Mouse (Mus musculus): Measurements from ENCODE around the gene Pou2f1.

DNA sequence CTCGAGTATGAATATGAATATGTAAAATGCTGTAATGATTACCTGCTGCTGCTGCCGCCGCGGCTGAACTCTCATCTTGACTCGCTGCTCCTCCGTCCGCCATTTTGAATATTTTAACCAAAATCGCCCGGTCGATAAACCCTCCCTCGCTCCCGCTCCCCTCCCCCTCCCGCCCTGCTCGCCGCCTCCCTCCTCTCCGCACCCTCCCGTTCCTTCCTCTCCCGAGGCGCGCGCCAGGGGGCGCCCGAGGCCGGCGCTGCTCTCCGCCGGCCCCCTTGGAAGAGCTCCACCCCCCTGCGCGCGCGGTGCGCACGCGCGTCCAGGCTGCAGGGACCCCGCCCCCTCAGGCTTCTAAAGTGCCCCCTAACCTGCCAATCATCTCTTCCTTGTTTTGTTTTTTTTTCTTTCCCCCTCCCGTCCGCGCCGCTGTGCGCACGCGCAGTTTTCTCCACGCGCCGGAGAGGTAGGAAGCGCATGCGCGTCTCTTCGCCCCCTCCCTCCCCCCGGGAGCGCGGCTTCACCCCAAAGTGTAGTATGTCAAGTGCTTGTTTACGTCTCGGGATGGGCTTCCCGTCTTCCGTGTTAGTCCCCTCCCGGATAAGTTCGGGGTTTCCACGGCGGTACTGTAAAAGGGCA is at the start of gene Pou2f1:
- TF ChIP-seq ZKSCAN1 (IDR thresholded peaks at IDR 0.05; ENCODE audit: low read depth, low read length): no peak
- TF ChIP-seq EP300 (IDR thresholded peaks at IDR 0.05; ENCODE audit: low read depth in 1 of 2, low read length in 2 of 2): peak in 1 of 2 experiments; percentile 48; a peak in 1 of 4 replicates
- TF ChIP-seq CTCF (IDR thresholded peaks at IDR 0.05 in 2 of 3, conservative IDR thresholded peaks at IDR 0.05 in 1 of 3; ENCODE audit: control insufficient read depth in 1 of 3, insufficient read depth in 1 of 3, low read depth in 2 of 3, low read length in 3 of 3, poor library complexity in 1 of 3, severe bottlenecking in 1 of 3): peak in 2 of 3 experiments; percentile 77 to 89; a peak in 5 of 6 replicates
- TF ChIP-seq NRF1 (IDR thresholded peaks at IDR 0.05; ENCODE audit: insufficient read depth, low read depth, low read length, poor library complexity, severe bottlenecking): no peak; the same call in 1 of the 2 replicates
- peak; percentile 43 to 66; a peak in 1 of 4 replicates for TF ChIP-seq POLR2A (IDR thresholded peaks at IDR 0.05; ENCODE audit: control insufficient read depth in 1 of 2, insufficient read depth in 1 of 2, low read depth in 1 of 2, low read length in 2 of 2, poor library complexity in 1 of 2)
- TF ChIP-seq GABPA (IDR thresholded peaks at IDR 0.05; ENCODE audit: low read depth, low read length): no peak
- TF ChIP-seq MEF2A (IDR thresholded peaks at IDR 0.05; ENCODE audit: extremely low read depth, insufficient replicate concordance, low read depth, low read length, poor library complexity, severe bottlenecking): 0 out of 2 replicates have a peak, but pooled peaks have one; percentile 7
- peak; percentile 96 for TF ChIP-seq ZNF384 (IDR thresholded peaks at IDR 0.05; ENCODE audit: low read depth, low read length)
- TF ChIP-seq ELF1 (IDR thresholded peaks at IDR 0.05; ENCODE audit: low read depth, low read length): peak; percentile 60
- TF ChIP-seq MAX (IDR thresholded peaks at IDR 0.05; ENCODE audit: low read length): no peak
- TF ChIP-seq MAFK (IDR thresholded peaks at IDR 0.05; ENCODE audit: borderline replicate concordance, low read depth, low read length): no peak
- TF ChIP-seq SMC3 (IDR thresholded peaks at IDR 0.05; ENCODE audit: low read depth, low read length): peak; percentile 73

Measured in MEL (cell line).